Mouse (Mus musculus) neural tube, embryonic 10.5 days (tissue): ENCODE data around the gene Neurod2.

Experiments used
- DNase-seq: peaks from one replicate; pipeline ENCODE4 v3.0.0-alpha.2; 2017; ENCODE audit warnings: low spot score; ENCODE audit errors: extremely low spot score

The Neurod2 gene

DNA sequence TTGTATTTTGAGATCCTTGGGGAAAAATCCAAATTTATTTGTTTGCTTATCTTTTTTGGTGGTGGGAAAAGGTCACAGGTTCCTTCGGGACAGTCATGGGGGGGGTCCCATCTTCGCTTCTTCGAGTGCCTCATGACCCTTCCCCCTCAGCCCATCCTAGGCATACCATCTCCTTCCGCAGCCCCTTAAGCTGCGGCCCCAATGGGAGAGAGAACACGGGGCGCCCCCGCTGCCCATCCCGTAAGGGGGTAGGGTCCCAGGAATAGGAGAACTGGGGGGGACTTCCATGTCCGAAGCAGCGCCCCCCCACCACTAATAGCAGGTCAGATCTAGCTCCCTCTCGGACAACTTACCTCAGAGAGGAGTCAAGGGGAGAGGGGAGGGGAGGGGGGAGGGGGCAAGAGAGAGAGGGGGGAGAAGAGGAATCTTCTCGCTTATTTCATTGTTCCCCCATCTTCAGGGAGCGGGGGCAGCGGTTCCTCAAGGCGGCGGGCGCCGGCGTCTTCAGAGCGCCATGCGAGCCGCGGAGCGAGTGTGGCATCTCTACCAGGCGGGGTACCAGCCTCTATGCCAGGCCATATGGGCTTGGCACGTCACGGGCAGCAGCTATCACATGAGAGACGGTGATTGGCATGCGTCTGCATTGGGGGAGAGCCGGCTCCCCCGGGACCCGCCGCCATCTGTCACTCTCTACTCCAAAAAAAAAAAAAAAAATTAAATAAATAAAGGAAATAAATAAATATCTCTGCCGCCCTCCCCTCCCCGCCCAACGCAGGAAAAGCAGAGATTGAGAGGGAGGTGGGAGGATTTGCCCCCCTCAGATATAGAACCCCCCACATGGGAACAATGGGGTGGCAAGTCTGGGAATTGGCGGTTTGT lies at the start of gene Neurod2:
Neurod2 (minus strand) TSS at position 568 of the 879 bp plus-strand sequence.
- DNase-seq: no peak

DNA sequence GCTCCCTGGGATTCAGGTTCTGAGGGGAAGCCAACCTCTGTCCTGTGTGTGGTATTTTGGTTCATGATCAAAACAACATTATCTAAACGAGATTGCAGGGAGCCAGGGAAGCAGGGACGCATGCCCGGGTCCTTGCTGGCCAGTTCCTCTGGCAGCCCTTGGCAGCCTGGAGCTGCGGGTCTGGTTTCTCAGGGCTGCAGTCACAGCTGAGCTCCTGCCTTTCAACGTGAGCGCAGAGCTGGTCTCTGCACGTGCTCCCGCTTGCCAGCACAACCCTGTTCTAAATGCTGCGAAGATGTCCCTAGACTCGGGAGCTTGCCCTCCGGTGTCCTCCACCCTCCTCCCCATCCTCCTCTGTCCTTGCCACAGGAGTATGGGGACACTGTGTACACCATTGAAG lies 48.3 kb upstream of the Neurod2 start:
- no peak for DNase-seq

DNA sequence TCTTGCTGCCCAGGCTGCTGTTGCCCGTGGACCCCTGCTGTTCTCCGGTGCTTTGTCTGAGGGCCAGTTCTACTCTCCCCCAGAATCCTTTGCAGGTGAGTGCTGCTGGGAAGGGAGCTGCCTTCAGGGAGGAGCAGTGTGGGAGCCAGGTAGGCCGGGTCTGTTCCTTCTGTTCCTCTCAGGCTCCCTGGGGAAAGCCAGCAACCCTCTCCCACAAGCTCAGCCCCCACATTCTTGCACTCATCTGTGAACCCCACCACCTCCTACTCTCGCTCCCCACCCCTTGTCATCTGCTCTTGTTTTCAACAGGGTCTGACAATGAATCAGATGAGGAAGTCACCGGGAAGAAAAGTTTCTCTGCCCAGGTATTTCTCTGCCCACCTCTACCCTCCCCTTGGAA lies 47.3 kb upstream of the Neurod2 start:
- no peak for DNase-seq

DNA sequence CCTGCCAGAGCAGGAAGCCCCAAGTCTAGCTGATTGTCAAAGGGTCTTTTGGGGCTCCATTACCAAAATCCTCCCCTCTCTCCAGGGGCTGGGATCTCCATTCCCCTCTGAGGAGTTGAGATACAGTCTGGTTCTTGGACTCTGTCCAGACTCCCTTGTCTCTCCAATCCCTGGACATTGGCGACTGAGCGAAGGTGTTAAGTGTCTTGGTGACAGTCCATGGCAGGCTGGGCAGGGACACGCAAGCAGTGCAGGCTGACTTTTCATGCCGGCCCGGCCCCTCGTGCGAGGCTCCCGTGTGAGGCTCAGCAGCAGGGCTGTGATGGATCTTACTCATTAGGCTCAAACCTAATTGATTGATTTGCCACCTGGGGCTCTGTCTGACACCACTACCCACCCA lies 44.8 kb upstream of the Neurod2 start:
- DNase-seq: no peak

DNA sequence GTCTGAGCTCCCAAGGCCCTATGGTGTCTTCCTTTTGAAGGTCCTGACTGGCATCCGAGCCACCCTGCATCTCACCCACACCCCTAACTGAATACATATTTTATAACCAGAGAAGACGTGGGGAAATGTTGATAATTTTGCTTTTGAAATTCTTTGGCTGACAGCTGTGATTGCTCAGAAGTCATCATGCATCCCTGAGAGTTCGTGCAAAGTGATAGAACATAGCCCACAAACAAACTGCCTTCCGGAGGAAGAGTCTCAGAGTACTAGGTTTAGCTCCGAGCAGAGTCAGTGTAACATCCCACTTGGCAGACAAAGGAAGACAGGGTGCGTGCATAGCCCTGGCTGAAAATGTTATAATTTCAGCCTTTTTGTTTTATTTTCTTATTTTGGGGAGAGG lies 43.8 kb upstream of the Neurod2 start:
- no peak for DNase-seq

DNA sequence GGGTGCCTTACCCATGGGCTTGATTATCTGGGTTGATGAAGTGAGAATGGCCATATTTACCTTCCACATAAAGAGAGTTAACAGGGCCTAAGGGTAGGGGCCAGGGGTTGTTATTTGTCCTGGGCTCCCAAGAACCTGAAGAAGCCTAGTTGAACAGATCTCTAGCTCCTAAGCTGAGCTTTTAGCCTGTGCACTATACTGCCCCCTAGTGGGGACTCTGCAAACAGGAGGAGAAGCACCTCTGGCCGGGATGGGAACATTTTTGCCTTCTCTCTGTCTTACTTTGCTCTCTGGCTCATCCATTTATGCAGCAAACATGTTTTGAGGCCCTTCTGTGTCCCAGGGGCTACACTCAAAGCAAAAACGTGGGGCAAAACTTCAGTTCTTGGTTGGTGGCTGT lies 43.0 kb upstream of the Neurod2 start:
- peak; percentile 73 for DNase-seq

DNA sequence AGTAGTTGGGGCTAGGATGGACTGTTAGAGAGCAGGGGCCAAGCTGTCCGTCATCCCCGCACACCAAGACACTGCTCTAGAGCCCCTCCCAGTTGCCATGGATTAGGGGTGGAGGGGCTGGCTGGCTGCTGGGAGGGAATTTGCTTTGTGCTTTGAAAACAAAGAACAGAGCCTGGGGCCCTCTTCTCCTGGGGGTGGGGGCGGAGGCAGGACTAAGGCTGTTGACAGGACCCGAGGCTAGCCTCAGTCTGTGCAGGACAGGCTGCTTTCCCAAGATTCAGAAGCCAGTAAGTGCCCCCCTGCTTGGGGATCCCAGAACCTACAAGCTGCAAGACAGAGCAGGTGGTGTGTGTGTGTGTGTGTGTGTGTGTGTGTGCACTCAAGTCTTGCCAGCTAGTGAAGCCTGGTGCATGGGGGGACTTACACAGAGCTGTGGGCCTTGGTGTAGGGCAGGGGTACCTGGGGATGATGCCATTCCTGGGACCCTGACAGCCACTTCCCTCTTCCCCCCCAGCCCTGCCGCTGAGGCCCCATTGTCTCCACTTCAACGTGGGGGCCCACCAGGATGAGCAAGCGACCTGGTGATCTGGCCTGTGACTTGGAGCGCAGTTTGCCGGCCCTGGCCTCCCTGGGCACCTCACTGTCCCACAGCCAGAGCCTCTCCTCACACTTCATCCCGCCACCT lies 42.2 kb upstream of the Neurod2 start:
- no peak for DNase-seq

DNA sequence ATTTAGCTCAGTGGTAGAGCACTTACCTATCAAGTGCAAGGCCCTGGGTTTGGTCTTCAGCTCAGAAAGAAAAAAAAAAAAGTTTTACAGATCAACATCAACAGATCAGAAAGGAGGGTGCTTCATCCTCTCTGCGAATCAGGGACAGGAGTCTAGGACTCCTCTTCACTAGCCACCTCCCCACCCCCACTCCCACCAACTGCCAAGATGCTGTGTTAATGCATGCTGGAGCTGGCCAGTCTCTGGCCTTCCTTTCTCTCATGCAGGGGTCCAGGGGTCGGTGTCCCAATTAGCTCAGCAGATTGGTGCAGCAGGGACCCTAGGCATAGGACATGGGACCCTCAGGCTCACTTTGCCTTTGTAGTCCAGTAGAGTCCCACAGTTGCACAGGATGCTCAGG lies 41.1 kb upstream of the Neurod2 start:
- no peak for DNase-seq

DNA sequence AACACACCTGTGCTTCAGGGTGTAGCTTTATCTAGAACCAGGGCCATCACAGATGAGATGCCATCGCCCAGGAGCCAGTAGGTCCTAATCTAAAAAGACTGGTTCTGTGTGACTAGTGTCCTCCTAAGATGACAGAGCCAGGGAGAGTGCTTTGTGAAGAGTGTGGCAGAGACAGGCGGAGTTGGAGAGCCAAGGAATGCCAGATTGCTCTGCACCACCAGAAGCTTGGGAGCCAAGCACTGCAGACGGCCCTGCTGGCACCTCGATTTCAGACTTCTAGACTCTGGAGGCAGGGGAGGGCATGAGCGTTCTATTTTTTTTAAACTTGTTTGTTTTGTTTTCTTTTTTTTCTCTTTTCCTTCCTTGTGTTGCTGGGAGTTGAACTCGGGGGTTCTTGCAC lies 39.9 kb upstream of the Neurod2 start:
- DNase-seq: no peak

DNA sequence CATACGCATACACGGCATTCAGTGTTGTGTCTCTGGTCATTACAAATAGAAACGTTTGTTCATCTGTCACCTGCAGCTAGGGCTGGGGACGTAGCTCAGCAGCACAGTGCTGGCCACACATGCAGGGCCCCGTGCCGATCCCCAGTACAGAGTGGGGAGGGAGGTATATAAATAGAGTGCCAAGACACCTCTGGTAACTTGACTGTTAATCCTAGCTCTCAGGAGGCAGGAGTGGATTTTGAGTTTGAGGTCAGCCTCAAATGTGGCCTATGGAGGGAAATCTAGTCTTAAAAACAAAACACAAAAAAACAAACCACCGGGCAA lies 38.4 kb upstream of the Neurod2 start:
- no peak for DNase-seq

DNA sequence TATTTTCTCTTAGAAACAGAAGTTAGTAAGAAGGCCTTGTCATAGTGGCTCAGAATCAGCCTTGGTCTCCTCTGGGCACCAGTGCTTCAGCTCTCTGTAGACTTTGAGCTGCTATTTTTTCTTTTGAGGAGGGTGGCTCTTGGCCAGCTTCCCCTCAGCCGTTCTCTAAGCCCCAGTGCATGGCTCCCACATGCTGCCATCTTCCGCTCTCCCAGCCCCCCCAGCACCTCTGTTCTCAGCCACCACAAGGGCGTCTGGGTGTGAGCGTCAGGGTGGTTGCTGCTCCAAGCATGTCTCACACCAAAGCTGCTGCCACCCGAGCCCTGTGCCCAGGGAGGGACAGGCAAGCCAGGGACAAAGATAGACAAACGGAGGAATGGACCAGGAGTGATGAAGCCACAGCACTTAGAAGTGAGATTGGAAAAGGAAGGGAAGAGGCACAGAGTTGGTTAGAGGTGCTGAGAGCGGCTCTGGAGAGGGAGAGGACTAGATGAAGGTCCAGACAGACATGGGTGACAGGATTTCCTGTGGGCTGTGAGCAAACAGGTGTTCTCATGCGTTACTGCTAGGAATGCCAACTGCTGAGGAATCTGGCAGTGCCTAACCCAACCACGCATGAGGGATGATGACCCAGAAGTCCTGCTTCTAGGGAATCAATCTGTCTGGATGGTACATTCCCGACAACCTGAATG lies 37.9 kb upstream of the Neurod2 start:
- no peak for DNase-seq

DNA sequence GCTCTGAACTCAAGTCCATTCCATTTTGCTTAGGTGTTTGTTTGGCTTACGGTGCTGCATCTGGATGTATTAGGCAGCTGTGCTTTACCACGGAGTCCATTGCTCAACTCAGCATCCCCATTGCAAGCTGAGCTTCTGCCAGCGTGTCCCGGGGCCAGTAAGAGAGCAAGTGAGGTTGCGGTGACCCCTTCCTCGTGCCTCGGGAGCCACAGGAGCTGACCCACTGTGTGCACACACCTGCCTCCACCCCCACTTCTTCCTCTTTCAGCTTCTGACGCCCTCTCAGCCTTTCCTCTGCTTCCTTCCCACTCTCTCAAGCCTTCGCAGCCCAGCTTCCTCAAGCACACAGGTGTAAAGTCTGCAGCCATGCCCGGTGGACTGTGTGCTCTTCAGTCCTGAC lies 36.8 kb upstream of the Neurod2 start:
- no peak for DNase-seq

DNA sequence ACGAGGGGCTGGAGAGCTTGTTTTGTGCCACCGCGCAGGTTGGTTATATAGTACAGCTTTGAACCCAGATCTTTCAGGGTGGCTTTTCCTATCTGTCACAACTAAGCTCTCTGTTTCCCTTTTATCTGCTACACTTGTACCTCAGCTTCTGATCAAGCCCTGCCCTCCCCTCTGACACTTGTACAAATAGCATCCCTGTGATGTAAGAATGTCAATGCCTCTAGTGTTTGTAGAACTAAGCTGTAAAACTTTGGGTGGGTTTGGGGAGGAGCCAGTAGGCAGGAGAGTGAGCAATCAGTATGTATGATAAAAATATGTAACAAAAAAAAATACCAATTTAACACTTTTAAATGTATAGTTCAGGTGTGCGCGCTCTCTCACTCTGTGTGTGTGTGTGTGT lies 35.0 kb upstream of the Neurod2 start:
- no peak for DNase-seq

DNA sequence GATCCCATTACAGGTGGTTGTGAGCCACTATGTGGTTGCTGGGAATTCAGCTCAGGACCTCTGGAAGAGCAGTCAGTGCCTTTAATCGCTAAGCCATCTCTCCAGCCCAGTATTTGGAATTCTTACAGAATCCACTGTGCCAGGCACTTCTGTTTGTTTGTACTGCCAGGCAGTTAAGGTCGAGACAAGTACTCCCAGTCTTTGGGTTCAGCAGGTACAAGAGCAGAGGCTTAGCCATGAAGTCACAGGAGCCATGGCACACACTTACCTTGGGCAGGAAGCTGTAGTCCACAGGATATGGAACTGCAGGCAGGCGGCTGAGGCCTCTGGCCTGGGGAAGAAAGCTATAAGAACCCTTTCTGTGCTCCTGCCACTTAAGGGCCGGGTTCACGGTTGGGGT lies 34.4 kb upstream of the Neurod2 start:
- DNase-seq: no peak

DNA sequence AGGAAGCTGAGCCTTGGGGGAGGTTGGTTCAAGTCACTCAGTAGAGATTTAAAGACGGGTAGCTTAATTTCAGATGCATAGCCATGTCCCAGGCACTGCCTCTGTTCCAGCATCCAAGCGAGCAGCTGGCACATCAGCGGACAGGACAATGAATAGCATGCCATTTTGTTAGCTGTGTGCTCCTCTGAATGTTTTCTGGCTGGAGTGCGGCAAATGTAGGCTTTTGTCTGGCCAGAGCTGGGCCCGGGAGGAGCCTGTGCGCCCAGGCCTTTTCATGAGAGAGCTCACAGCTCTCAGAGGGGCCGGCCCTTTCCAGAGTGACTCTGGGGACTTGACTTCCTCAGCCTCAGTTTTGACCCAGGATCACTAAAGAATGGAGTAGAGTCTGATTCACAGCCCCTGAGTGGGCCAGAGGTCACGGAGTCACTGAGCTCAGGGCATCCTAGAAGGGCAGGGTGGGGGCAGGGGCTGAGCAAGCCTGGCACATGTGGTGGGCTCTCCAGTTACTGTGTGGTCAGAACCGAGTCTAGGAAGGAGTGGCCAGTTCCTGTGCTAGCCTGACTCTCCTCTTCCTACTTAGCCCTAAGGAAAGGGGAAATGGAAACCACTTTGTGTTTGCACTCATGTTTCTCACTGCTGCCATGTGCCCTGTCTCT lies 31.5 kb upstream of the Neurod2 start:
- DNase-seq: no peak

DNA sequence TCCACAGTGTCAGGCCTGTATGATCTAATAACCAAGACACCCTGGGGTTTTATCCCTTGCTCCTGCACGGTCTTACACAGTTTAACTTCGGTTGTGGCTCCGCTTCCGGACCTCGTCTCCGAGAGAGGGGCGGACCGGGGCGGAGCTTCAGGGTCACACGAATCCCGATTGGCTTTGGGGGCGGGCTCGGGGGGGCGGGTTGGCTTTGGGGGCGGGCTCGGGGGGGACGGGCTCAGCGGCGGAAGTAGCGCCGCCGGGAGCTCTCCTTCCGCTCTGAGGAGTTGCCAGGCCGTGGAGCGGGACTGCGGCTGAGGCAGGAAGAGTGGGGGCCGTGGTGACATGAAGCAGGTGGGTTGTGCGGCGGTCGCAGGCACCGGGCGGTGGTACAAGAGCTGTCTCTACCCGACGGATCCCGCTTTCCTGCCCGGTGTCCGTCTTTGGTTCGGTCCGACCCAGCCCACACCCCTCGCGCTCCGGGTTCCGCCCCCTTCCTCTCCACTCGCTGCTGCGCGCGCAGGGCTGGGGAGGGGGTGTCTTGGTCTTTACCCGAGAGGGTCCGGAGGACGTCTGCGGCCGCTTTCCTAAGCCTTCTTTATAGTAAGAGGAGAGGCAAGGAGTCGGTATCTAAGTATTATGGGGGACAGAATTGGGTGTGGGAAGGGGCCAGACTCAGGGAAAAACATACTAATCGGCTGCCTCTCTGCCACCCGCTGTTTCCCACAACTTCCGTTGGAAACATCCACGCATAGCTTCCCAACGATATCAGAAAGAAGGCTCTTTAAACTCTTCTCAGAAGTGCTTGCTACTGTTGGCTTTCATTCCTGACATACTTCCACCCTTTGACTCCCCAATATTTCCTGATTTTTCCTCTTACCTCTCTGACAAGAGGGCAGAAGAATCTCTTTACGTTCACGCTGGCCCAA lies 29.0 kb upstream of the Neurod2 start, which contains the start of gene Stard3:
Stard3 (plus strand) TSS at position 208 of the 923 bp plus-strand sequence.
- DNase-seq: peak; percentile 91

DNA sequence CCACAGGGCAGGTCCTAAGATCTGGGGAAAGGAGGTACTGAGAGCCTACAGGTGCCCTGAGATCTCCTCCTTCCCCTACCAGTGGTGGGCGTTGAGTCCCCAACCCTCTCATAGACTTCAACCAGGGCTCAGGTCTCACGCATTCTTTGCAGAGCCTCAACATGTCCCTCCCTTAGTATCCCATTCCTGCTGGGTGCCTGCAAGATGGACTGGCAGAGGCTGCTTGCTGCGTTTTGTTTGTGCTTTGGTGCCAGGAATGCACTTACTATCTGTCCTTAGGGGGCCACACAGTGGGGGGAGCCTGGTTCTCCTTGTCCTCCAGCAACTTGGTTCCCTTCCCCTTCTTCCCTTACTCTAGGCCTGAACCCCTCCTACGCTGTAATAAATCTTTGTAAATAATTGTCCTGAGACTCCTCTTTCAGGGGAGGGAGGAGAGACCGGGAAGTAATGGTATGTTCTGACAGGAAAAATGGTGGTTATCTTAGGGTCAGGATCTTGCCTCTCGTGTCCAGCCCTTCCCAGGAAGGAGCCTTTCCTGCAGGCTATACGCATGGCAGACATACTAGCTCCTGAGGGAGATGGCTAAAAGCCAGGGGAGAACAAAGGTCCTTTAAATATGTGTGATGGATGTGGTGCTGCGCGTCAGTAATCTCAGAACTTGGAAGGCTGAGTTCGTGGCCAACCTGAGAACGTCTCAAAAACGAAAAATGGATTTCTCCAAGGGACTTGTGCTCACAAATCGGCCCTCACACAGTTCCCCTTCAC lies 28.1 kb upstream of the Neurod2 start:
- DNase-seq: no peak

DNA sequence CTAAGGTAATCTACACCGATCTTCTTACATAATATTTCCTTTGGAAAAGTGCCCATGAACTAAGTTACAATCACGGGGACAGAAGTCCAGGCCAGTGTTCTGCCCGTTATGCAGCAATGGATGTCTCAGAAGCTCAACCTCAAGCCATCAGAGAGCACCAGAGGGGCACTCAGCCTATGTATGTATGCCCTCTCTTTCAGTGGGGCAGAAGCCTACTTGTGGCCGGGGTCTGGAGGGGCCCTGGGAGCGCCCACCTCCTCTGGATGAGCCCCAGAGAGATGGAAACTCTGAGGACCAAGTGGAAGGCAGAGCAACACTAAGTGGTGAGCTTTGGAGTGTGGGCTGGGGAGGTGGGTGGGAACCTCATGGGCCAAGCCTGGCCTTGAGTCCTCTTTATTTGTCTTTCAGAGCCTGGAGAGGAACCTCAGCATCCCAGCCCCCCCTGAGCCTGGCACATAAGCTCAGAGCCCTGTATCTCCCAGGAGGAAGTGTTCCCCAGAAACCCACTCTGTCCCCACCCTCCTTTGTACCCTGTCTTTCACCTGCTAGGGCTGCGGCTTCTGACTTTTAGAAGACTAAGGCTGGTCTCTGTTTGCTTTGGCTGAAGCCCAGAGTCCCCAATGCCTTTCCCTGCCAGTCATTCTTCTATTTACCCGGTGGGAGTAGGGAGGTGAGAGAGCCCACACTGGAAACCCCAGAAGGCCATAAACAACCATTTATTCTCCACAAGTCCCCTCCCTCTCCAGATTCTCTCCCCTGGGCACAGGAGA lies 27.4 kb upstream of the Neurod2 start:
- DNase-seq: no peak

DNA sequence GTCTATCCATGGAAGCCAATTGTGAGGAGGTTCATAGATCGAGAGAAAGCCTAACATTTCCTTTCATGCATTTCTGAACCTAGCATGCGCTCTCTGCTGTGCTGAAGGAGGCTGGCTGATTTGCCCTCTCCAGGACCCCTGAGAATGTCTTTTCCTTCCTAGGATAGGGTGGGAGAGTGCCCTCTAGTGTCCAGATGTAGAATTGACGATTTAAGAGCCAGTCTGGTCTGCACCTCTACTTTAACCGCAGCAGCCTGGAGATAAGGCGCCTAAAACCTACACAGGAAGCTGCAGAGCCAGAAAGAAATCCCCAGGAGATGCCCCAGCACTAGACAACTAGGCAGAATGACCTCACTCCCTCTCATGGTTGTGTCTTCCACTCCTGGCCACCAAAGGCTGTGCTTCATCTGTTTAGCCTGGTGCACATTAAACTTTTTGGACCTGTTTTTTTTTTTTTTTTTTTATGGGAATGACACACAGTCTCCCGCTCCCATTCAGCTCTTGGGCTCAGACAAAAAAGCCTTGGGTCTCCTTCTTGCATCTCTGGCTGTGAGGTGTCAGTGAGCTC lies 26.4 kb upstream of the Neurod2 start:
- DNase-seq: peak; percentile 50
